Comparison of ENCODE assay signal across 10 mouse cellular contexts in genomic region chr3:152484206-152484605, GRCm38 (mm10).
DNase-seq lines count a peak whose midpoint lies in the region; ATAC-seq and TF ChIP-seq lines count a peak whose summit lies in the region.
"Had no signal": no experiment of that assay in that cellular context is flagged by ENCODE, and none has a peak within 500 bp of the region (broad histone marks: within the 10 kb centered on the region; RNA-seq: fewer than 3 reads in every experiment).

No protein-coding gene starts in this region.

- TF ChIP-seq CTCF in cerebellum, adult 2 months (IDR thresholded peaks at IDR 0.05; ENCODE audit: borderline replicate concordance, insufficient read depth, low read depth, low read length): no peak

- H3K4me1 ChIP-seq in forebrain, embryonic 16.5 days (replicated peaks; ENCODE audit: control insufficient read depth, insufficient read depth, low read length): 0 out of 2 replicates have a peak, but pooled peaks cover 8% of the 10 kb centered on the region
- no peaks in the 10 kb centered on the region for H3K4me1 ChIP-seq in cerebellum, adult 2 months (ENCODE audit: control insufficient read depth, insufficient read depth, low read length)

- H3K9me3 ChIP-seq in forebrain, embryonic 16.5 days (ENCODE audit: control insufficient read depth, low read length): no peaks in the 10 kb centered on the region
- H3K9me3 ChIP-seq: G1E had no signal

- H3K27ac ChIP-seq in forebrain, embryonic 16.5 days (ENCODE audit: low read length): no peak overlapping the region
- no peak overlapping the region for H3K27ac ChIP-seq in cerebellum, adult 2 months (ENCODE audit: insufficient read depth, low read length)

- no peak for TF ChIP-seq POLR2A in cerebellum, adult 2 months (IDR thresholded peaks at IDR 0.05; ENCODE audit: borderline replicate concordance, insufficient read depth, low read length)

- ATAC-seq in forebrain, embryonic 16.5 days: peak; percentile 60
- no peak for ATAC-seq in inflammation-experienced regulatory T-cells, adult 6 months

- peak; percentile 40 for DNase-seq in kidney, postnatal 14 days
- no peak for DNase-seq in kidney, adult 9 months
- DNase-seq in brain, adult 2 months (ENCODE audit: low read depth, low spot score): peak; percentile 81
- peak; percentile 61 for DNase-seq in mesoderm, embryonic 11.5 days (ENCODE audit: low read depth, low spot score)
- DNase-seq in MN1 (ENCODE audit: low spot score): no peak
- no peak for DNase-seq in cerebellum, adult 2 months
- DNase-seq: thymus, postnatal 4 days had no signal

- 26% methylated on average over 6 of the region's 6 CpGs for WGBS in forebrain, embryonic 16.5 days
- WGBS in cerebellum, adult 2 months: 46% methylated on average over 6 of the region's 6 CpGs

- H3K9ac ChIP-seq in forebrain, embryonic 16.5 days (replicated peaks; ENCODE audit: low read depth, low read length): no peak overlapping the region

- no peak overlapping the region for H3K4me2 ChIP-seq in forebrain, embryonic 16.5 days (ENCODE audit: low read length)

- H3K4me3 ChIP-seq in forebrain, embryonic 16.5 days (replicated peaks; ENCODE audit: low read length): no peak overlapping the region
- H3K4me3 ChIP-seq in cerebellum, adult 2 months (replicated peaks; ENCODE audit: insufficient read depth, low read depth, low read length): no peak overlapping the region

- no peaks in the 10 kb centered on the region for H3K27me3 ChIP-seq in forebrain, embryonic 16.5 days (replicated peaks; ENCODE audit: control insufficient read depth, insufficient read depth, low read length)
- no peaks in the 10 kb centered on the region for H3K27me3 ChIP-seq in cerebellum, adult 2 months (ENCODE audit: control insufficient read depth, insufficient read depth, low read length)

- H3K36me3 ChIP-seq in forebrain, embryonic 16.5 days (ENCODE audit: control insufficient read depth, insufficient read depth): no peaks in the 10 kb centered on the region
- H3K36me3 ChIP-seq: G1E had no signal

Comparison
In these comparisons a context has a peak if more than half of its experiments do, and no peak if none do; other contexts are left out.
1. DNase-seq: peak in kidney, postnatal 14 days (single experiment), brain, adult 2 months (single experiment) and mesoderm, embryonic 11.5 days (single experiment); none in kidney, adult 9 months (single experiment), MN1 (single experiment) and cerebellum, adult 2 months (0 of 2).